In the genomic region with DNA sequence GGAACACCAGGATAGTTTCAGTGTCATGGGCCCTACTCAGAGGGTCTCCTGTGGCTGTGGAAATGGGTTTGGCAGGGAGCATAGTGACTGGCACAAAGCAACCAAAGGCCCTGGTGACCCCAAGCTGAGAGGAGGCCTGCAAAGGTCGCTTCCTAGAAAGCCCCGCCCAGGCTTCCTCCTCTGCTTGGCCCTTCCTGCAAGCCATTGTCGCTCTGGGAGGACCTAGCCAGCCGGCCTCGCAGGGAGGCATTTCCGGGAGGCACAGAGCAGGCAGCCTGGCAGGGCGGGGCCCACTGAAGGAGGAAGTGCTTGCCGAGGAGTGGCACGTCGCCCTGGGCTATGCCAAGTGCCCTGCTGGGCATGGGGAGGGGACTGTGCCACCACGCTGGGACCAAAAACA, we compare ENCODE assay signal across 8 mouse cellular contexts. TPM values are rescaled to one million over a fixed set of nuclear protein-coding genes. Genes with fewer than 3 reads are reported as not detected.
DNase-seq lines count a peak whose midpoint lies in the region; ATAC-seq and TF ChIP-seq lines count a peak whose summit lies in the region.

No protein-coding gene starts in this region.

- H3K4me3 ChIP-seq in layer of hippocampus, adult 2 months: no peak overlapping the region
- H3K4me3 ChIP-seq in kidney, adult 2 months (ENCODE audit: insufficient read depth, low read depth, low read length): no peak overlapping the region
- peak overlapping the region; percentile 6; the same call in 1 of the 2 replicates for H3K4me3 ChIP-seq in liver, embryonic 12.5 days
- no peak overlapping the region for H3K4me3 ChIP-seq in midbrain, postnatal 0 days (ENCODE audit: low read depth, low read length)
- no peak overlapping the region for H3K4me3 ChIP-seq in stomach, embryonic 15.5 days (replicated peaks)

- H3K9me3 ChIP-seq in liver, embryonic 12.5 days (replicated peaks): no peaks in the 10 kb centered on the region
- no peaks in the 10 kb centered on the region for H3K9me3 ChIP-seq in midbrain, postnatal 0 days (ENCODE audit: low read length)
- H3K9me3 ChIP-seq in stomach, embryonic 15.5 days: no peaks in the 10 kb centered on the region

- WGBS in kidney, adult 2 months: 8% methylated on average over 11 of the region's 11 CpGs
- 2% methylated on average over 11 of the region's 11 CpGs for WGBS in liver, embryonic 12.5 days (ENCODE audit: insufficient replicate concordance)
- 12% methylated on average over 11 of the region's 11 CpGs for WGBS in midbrain, postnatal 0 days
- WGBS in stomach, embryonic 15.5 days: 12% methylated on average over 11 of the region's 11 CpGs

- H3K4me1 ChIP-seq in kidney, adult 2 months (ENCODE audit: control insufficient read depth, insufficient read depth, low read length): no peaks in the 10 kb centered on the region; the same call in 1 of the 2 replicates
- peaks cover 20% of the 10 kb centered on the region for H3K4me1 ChIP-seq in liver, embryonic 12.5 days
- H3K4me1 ChIP-seq in midbrain, postnatal 0 days (ENCODE audit: insufficient read depth, low read length): no peaks in the 10 kb centered on the region
- H3K4me1 ChIP-seq in stomach, embryonic 15.5 days: peaks cover 11% of the 10 kb centered on the region

- no peak overlapping the region for H3K9ac ChIP-seq in liver, embryonic 12.5 days
- no peak overlapping the region for H3K9ac ChIP-seq in midbrain, postnatal 0 days (replicated peaks; ENCODE audit: low read length, poor library complexity, severe bottlenecking)
- no peak overlapping the region for H3K9ac ChIP-seq in stomach, embryonic 15.5 days

- no peaks in the 10 kb centered on the region for H3K27me3 ChIP-seq in kidney, adult 2 months (replicated peaks; ENCODE audit: control insufficient read depth, insufficient read depth, low read length)
- H3K27me3 ChIP-seq in liver, embryonic 12.5 days (replicated peaks): no peaks in the 10 kb centered on the region
- no peaks in the 10 kb centered on the region for H3K27me3 ChIP-seq in midbrain, postnatal 0 days (ENCODE audit: insufficient read depth, low read length)
- no peaks in the 10 kb centered on the region for H3K27me3 ChIP-seq in stomach, embryonic 15.5 days (replicated peaks)

- ATAC-seq in liver, embryonic 12.5 days: peak; percentile 83
- ATAC-seq in midbrain, postnatal 0 days (ENCODE audit: low FRiP score): no peak
- ATAC-seq in stomach, embryonic 15.5 days (ENCODE audit: insufficient read depth, low FRiP score, low read depth): peak; percentile 85; the same call in 1 of the 2 replicates

- no peak for TF ChIP-seq CTCF in layer of hippocampus, adult 2 months (conservative IDR thresholded peaks at IDR 0.05)
- TF ChIP-seq CTCF in kidney, adult 2 months (conservative IDR thresholded peaks at IDR 0.05; ENCODE audit: insufficient read depth, insufficient read length, low read depth, low read length): no peak
- no peak for TF ChIP-seq CTCF in midbrain, postnatal 0 days (IDR thresholded peaks at IDR 0.05)

- peak in 1 of 2 experiments; percentile 14 for DNase-seq in layer of hippocampus, adult 2 months (ENCODE audit: low spot score in 2 of 2)
- no peak for DNase-seq in layer of hippocampus, adult 9-10 months (ENCODE audit: low spot score)
- peak; percentile 74 for DNase-seq in embryo, embryonic 11 days
- peak; percentile 84 to 90 for DNase-seq in heart, adult 9 months (ENCODE audit: low spot score in 2 of 2)
- DNase-seq in kidney, adult 2 months: peak; percentile 90
- peak; percentile 44 for DNase-seq in midbrain, postnatal 0 days (ENCODE audit: low spot score)

- no peak for TF ChIP-seq POLR2A in kidney, adult 2 months (IDR thresholded peaks at IDR 0.05; ENCODE audit: low read depth, low read length)

- peak overlapping the region; percentile 58 for H3K4me2 ChIP-seq in liver, embryonic 12.5 days
- no peak overlapping the region for H3K4me2 ChIP-seq in midbrain, postnatal 0 days (ENCODE audit: low read depth, low read length, poor library complexity, severe bottlenecking)
- H3K4me2 ChIP-seq in stomach, embryonic 15.5 days: peak overlapping the region; percentile 29

- H3K27ac ChIP-seq in layer of hippocampus, adult 2 months: peak overlapping the region; percentile 61; the same call in 1 of the 2 replicates
- H3K27ac ChIP-seq in kidney, adult 2 months (ENCODE audit: insufficient read depth, low read depth, low read length): peak overlapping the region; percentile 36; the same call in 1 of the 2 replicates
- no peak overlapping the region for H3K27ac ChIP-seq in liver, embryonic 12.5 days
- H3K27ac ChIP-seq in midbrain, postnatal 0 days (ENCODE audit: low read depth, low read length): no peak overlapping the region
- H3K27ac ChIP-seq in stomach, embryonic 15.5 days: no peak overlapping the region

- no peaks in the 10 kb centered on the region for H3K36me3 ChIP-seq in kidney, adult 2 months (ENCODE audit: control insufficient read depth, insufficient read depth, low read length)
- H3K36me3 ChIP-seq in liver, embryonic 12.5 days: no peaks in the 10 kb centered on the region
- H3K36me3 ChIP-seq in midbrain, postnatal 0 days (ENCODE audit: insufficient read depth, low read length): no peaks in the 10 kb centered on the region
- no peaks in the 10 kb centered on the region for H3K36me3 ChIP-seq in stomach, embryonic 15.5 days

RNA-seq across cellular contexts. Expression of a gene that starts 21.5 kb away (rescaled TPM):
- 10 to 100 TPM; 98.7 to 99.2 TPM for total RNA-seq in layer of hippocampus, adult 2 months (2021)
- 75.9 and 108 TPM in 2 replicates for polyA plus RNA-seq in kidney, adult 2 months (2012; rRNA removed)
- polyA plus RNA-seq in liver, embryonic 12.5 days (2016; fragmentation: Nextera tagmentation; extraction: Ambion mirVana): 1.3 and 1.9 TPM in 2 replicates
- 17.5 and 21.5 TPM in 2 replicates for total RNA-seq in midbrain, postnatal 0 days (2014; rRNA removed)
- polyA plus RNA-seq in midbrain, postnatal 0 days (2015; fragmentation: Nextera tagmentation; extraction: Ambion mirVana): 6.0 and 6.3 TPM in 2 replicates
- polyA plus RNA-seq in stomach, embryonic 15.5 days (2015; fragmentation: Nextera tagmentation; extraction: Ambion mirVana): 4.2 and 5.1 TPM in 2 replicates

Comparison
In these comparisons a context has a peak if more than half of its experiments do, and no peak if none do; other contexts are left out.
1. H3K27ac ChIP-seq: peak in layer of hippocampus, adult 2 months (single experiment) and kidney, adult 2 months (single experiment); none in liver, embryonic 12.5 days (single experiment), midbrain, postnatal 0 days (single experiment) and stomach, embryonic 15.5 days (single experiment).
2. RNA of a gene that starts 21.5 kb away (polyA plus RNA-seq): 75.9 to 108 TPM in kidney, adult 2 months; 6.0 to 6.3 TPM in midbrain, postnatal 0 days, 4.2 to 5.1 TPM in stomach, embryonic 15.5 days and 1.3 to 1.9 TPM in liver, embryonic 12.5 days; every median in the first group is over 10 times any median in the second.